Mouse (Mus musculus) fat pad, adult 2 months (tissue): ENCODE data around the gene Pigo.
A peak's percentile ranks its signal among the peaks of the same experiment; 100 is the strongest.

Experiments
- DNase-seq: peaks from one replicate; pipeline ENCODE4 v3.0.0-alpha.2; 2011; ENCODE audit warnings: low read depth, low spot score; ENCODE audit errors: extremely low read depth

The Pigo gene

GRCm38 (mm10) chr4:43025084-43025960 is at the start of gene Pigo:
Pigo (minus strand) TSS chr4:43025819.
- no peak for DNase-seq

- DNase-seq: no peak
Observed at GRCm38 (mm10) chr4:43074923-43075322, 49.3 kb upstream of the Pigo start.

- DNase-seq: no peak
Observed at GRCm38 (mm10) chr4:43065471-43065870, 39.9 kb upstream of the Pigo start.

GRCm38 (mm10) chr4:43060286-43060685 is 34.7 kb upstream of the Pigo start:
- no peak for DNase-seq

GRCm38 (mm10) chr4:43059697-43060096 is 34.1 kb upstream of the Pigo start:
- no peak for DNase-seq

GRCm38 (mm10) chr4:43058753-43059654 is 33.4 kb upstream of the Pigo start, which contains the start of gene Unc13b:
Unc13b (plus strand) TSS chr4:43058953.
- peak; percentile 77 for DNase-seq

GRCm38 (mm10) chr4:43058392-43058752 is 32.8 kb upstream of the Pigo start:
- DNase-seq: no peak

- DNase-seq: peak; percentile 96
Observed at GRCm38 (mm10) chr4:43057654-43058053, 32.0 kb upstream of the Pigo start.

- no peak for DNase-seq
Observed at GRCm38 (mm10) chr4:43052627-43053026, 27.0 kb upstream of the Pigo start.

GRCm38 (mm10) chr4:43047231-43047630 is 21.6 kb upstream of the Pigo start:
- no peak for DNase-seq

GRCm38 (mm10) chr4:43046607-43047006 is 21.0 kb upstream of the Pigo start:
- no peak for DNase-seq

- peak; percentile 73 for DNase-seq
Observed at GRCm38 (mm10) chr4:43045659-43046302, 20.2 kb upstream of the Pigo start, which contains the start of gene Fam214b. Fam214b (minus strand) TSS chr4:43046220.

GRCm38 (mm10) chr4:43045285-43045658 is 19.7 kb upstream of the Pigo start:
- DNase-seq: no peak

GRCm38 (mm10) chr4:43044673-43045072 is 19.1 kb upstream of the Pigo start:
- no peak for DNase-seq

- no peak for DNase-seq
Observed at GRCm38 (mm10) chr4:43043644-43044357, 18.2 kb upstream of the Pigo start.

- DNase-seq: no peak
Observed at GRCm38 (mm10) chr4:43040881-43041547, 15.4 kb upstream of the Pigo start.

- DNase-seq: peak; percentile 89
Observed at GRCm38 (mm10) chr4:43040114-43040572, 14.5 kb upstream of the Pigo start.

- DNase-seq: no peak
Observed at GRCm38 (mm10) chr4:43039609-43040008, 14.0 kb upstream of the Pigo start.

GRCm38 (mm10) chr4:43038567-43039495 is 13.2 kb upstream of the Pigo start:
- DNase-seq: no peak
